Mouse (Mus musculus) midbrain, embryonic 11.5 days (tissue): ENCODE data around the gene Fads6. TPM values are rescaled to one million over a fixed set of nuclear protein-coding genes. Genes with fewer than 3 reads are reported as not detected.

ENCODE experiments used
- ATAC-seq: fragments of 200-750 bp; cut with Nextera tagmentation; 2 replicates; pipeline ENCODE4 v1.8.0; 2017; ENCODE audit warnings: moderate TSS enrichment, moderate library complexity; ENCODE audit not compliant: low FRiP score
- DNase-seq: peaks from one replicate; pipeline ENCODE4 v3.0.0; 2015; ENCODE audit warnings: low spot score; ENCODE audit errors: missing footprints
- H3K27ac ChIP-seq: fragments of 300-500 bp; sonication (generic); 2 replicates; pipeline ENCODE4 v1.5.1; 2014; ENCODE audit warnings: low read depth, low read length
- H3K27me3 ChIP-seq: fragments of 300-500 bp; sonication (generic); 2 replicates; pipeline ENCODE4 v1.6.1; 2014; ENCODE audit warnings: mild to moderate bottlenecking, low read length, moderate library complexity, mixed read lengths; ENCODE audit not compliant: control insufficient read depth, insufficient read depth
- H3K36me3 ChIP-seq: fragments of 300-500 bp; sonication (generic); 2 replicates; pipeline ENCODE4 v1.6.1; 2014; ENCODE audit warnings: mild to moderate bottlenecking, low read length, moderate library complexity, mixed read lengths; ENCODE audit not compliant: control insufficient read depth, insufficient read depth
- H3K4me1 ChIP-seq: fragments of 300-500 bp; sonication (generic); 2 replicates; pipeline ENCODE4 v1.6.1; 2014; ENCODE audit warnings: low read length; ENCODE audit not compliant: control insufficient read depth, insufficient read depth
- H3K4me2 ChIP-seq: fragments of 300-500 bp; sonication (generic); 2 replicates; pipeline ENCODE4 v1.6.1; 2014; ENCODE audit warnings: mild to moderate bottlenecking, moderate library complexity
- H3K4me3 ChIP-seq: fragments of 300-500 bp; sonication (generic); 2 replicates; pipeline ENCODE4 v1.5.1; 2014; ENCODE audit warnings: low read depth, low read length
- H3K9ac ChIP-seq: fragments of 300-500 bp; sonication (generic); 2 replicates; pipeline ENCODE4 v1.6.1; 2014; ENCODE audit warnings: low read length
- H3K9me3 ChIP-seq: fragments of 300-500 bp; sonication (generic); 2 replicates; pipeline ENCODE4 v1.6.1; 2016; ENCODE audit warnings: low read length; ENCODE audit not compliant: control insufficient read depth
- WGBS: fragments of 180-500 bp; shearing (Covaris S2); extraction: QIAGEN DNeasy Blood & Tissue Kit; methylation state at CpG from one replicate; pipeline ENCODE4 v1.1.7; 2014; 5-methylcytosine and 5-hydroxymethylcytosine counted together
- polyA plus RNA-seq: library from polyadenylated mRNA; unstranded; fragments of >200 nt; fragmentation: Nextera tagmentation; extraction: Ambion mirVana; gene quantifications from 2 replicates; pipeline ENCODE4 v1.2.1, GENCODE M21; 2014

The Fads6 gene
- polyA plus RNA-seq, 1 experiment from 2014 or later: 0.23 TPM

GRCm38 (mm10) chr11:115275509-115275908, 22.0 kb downstream of the Fads6 start:
- Histone ChIP-seq H3K9me3 (no peaks in the 10 kb centered on the region), H3K27me3 (no peaks in the 10 kb centered on the region), H3K27ac (no peak overlapping the region), H3K36me3 (no peaks in the 10 kb centered on the region), H3K9ac (no peak overlapping the region), H3K4me2 (no peak overlapping the region), H3K4me3 (no peak overlapping the region), H3K4me1 (peaks cover 17% of the 10 kb centered on the region)
- no peak for ATAC-seq
- 89% methylated on average over 6 of the region's 6 CpGs for WGBS
- no peak for DNase-seq

- Histone ChIP-seq H3K27ac (no peak overlapping the region), H3K4me1 (peaks cover 20% of the 10 kb centered on the region), H3K4me3 (no peak overlapping the region), H3K9me3 (no peaks in the 10 kb centered on the region), H3K9ac (no peak overlapping the region), H3K4me2 (no peak overlapping the region), H3K36me3 (no peaks in the 10 kb centered on the region), H3K27me3 (no peaks in the 10 kb centered on the region)
- ATAC-seq (no peak), DNase-seq (no peak)
- 90% methylated on average over 6 of the region's 6 CpGs for WGBS
Measured at GRCm38 (mm10) chr11:115274771-115275170, 22.7 kb downstream of the Fads6 start.

GRCm38 (mm10) chr11:115274178-115274577, 23.3 kb downstream of the Fads6 start:
- WGBS: 86% methylated on average over 7 of the region's 7 CpGs

GRCm38 (mm10) chr11:115273735-115274134, 23.7 kb downstream of the Fads6 start:
- no peak overlapping the region for H3K27ac ChIP-seq
- H3K9ac ChIP-seq: no peak overlapping the region
- no peaks in the 10 kb centered on the region for H3K36me3 ChIP-seq
- no peak overlapping the region for H3K4me3 ChIP-seq
- H3K4me1 ChIP-seq: peaks cover 20% of the 10 kb centered on the region
- ATAC-seq (no peak), DNase-seq (no peak)
- H3K27me3 ChIP-seq: no peaks in the 10 kb centered on the region
- no peaks in the 10 kb centered on the region for H3K9me3 ChIP-seq
- H3K4me2 ChIP-seq: no peak overlapping the region
- WGBS: 80% methylated on average over 7 of the region's 7 CpGs

More at GRCm38 (mm10) chr11:115274178-115274577, 23.3 kb downstream of the Fads6 start:
- H3K4me2 ChIP-seq: no peak overlapping the region
- ATAC-seq: no peak
- no peaks in the 10 kb centered on the region for H3K27me3 ChIP-seq
- H3K4me1 ChIP-seq: peaks cover 20% of the 10 kb centered on the region
- no peaks in the 10 kb centered on the region for H3K36me3 ChIP-seq
- DNase-seq: no peak
- H3K9me3 ChIP-seq: no peaks in the 10 kb centered on the region
- no peak overlapping the region for H3K9ac ChIP-seq
- no peak overlapping the region for H3K27ac ChIP-seq
- no peak overlapping the region for H3K4me3 ChIP-seq

- peaks cover 18% of the 10 kb centered on the region for H3K4me1 ChIP-seq
- no peaks in the 10 kb centered on the region for H3K9me3 ChIP-seq
- no peak overlapping the region for H3K4me3 ChIP-seq
- no peak for DNase-seq
- ATAC-seq: no peak
- WGBS: 66% methylated on average over 10 of the region's 10 CpGs
- H3K9ac ChIP-seq: no peak overlapping the region
- no peak overlapping the region for H3K27ac ChIP-seq
- peaks cover 7% of the 10 kb centered on the region for H3K27me3 ChIP-seq
- no peak overlapping the region for H3K4me2 ChIP-seq
- H3K36me3 ChIP-seq: no peaks in the 10 kb centered on the region
Measured at GRCm38 (mm10) chr11:115272894-115273498, 24.5 kb downstream of the Fads6 start.

GRCm38 (mm10) chr11:115271481-115271880, 26.0 kb downstream of the Fads6 start:
- no peak for ATAC-seq
- H3K4me1 ChIP-seq: peaks cover 18% of the 10 kb centered on the region
- H3K27me3 ChIP-seq: peaks cover 22% of the 10 kb centered on the region
- 80% methylated on average over 10 of the region's 10 CpGs for WGBS
- H3K9me3 ChIP-seq: no peaks in the 10 kb centered on the region
- no peak overlapping the region for H3K4me3 ChIP-seq
- no peaks in the 10 kb centered on the region for H3K36me3 ChIP-seq
- no peak overlapping the region for H3K9ac ChIP-seq
- H3K4me2 ChIP-seq: no peak overlapping the region
- DNase-seq: no peak
- H3K27ac ChIP-seq: no peak overlapping the region

- 77% methylated on average over 9 of the region's 9 CpGs for WGBS
- H3K36me3 ChIP-seq: no peaks in the 10 kb centered on the region
- no peak overlapping the region for H3K27ac ChIP-seq
- DNase-seq (no peak), ATAC-seq (no peak)
- H3K4me1 ChIP-seq: peaks cover 15% of the 10 kb centered on the region
- no peaks in the 10 kb centered on the region for H3K9me3 ChIP-seq
- H3K9ac ChIP-seq: no peak overlapping the region
- H3K4me2 ChIP-seq: no peak overlapping the region
- H3K27me3 ChIP-seq: peaks cover 26% of the 10 kb centered on the region
- H3K4me3 ChIP-seq: no peak overlapping the region
Measured at GRCm38 (mm10) chr11:115271052-115271451, 26.4 kb downstream of the Fads6 start.

GRCm38 (mm10) chr11:115270148-115270861, 27.2 kb downstream of the Fads6 start:
- Histone ChIP-seq H3K27me3 (peaks cover 34% of the 10 kb centered on the region), H3K36me3 (no peaks in the 10 kb centered on the region), H3K4me3 (no peak overlapping the region), H3K9me3 (no peaks in the 10 kb centered on the region), H3K9ac (no peak overlapping the region), H3K4me1 (peaks cover 7% of the 10 kb centered on the region; the same call in 1 of the 2 replicates), H3K4me2 (no peak overlapping the region), H3K27ac (no peak overlapping the region)
- 34% methylated on average over 19 of the region's 19 CpGs for WGBS
- ATAC-seq (peak; percentile 10), DNase-seq (peak; percentile 99)

- Histone ChIP-seq H3K4me1 (peaks cover 11% of the 10 kb centered on the region), H3K36me3 (no peaks in the 10 kb centered on the region), H3K9me3 (no peaks in the 10 kb centered on the region), H3K4me3 (no peak overlapping the region), H3K27ac (no peak overlapping the region), H3K4me2 (no peak overlapping the region), H3K9ac (no peak overlapping the region), H3K27me3 (peaks cover 41% of the 10 kb centered on the region)
- no peak for ATAC-seq
- DNase-seq: no peak
- WGBS: 90% methylated on average over 27 of the region's 27 CpGs
Measured at GRCm38 (mm10) chr11:115269330-115270066, 28.0 kb downstream of the Fads6 start.
